Mouse (Mus musculus) heart, adult 2 months (tissue): Measurements from ENCODE around the gene Pdp2.
A peak's percentile ranks its signal among the peaks of the same experiment; 100 is the strongest.

Experiments used
- CTCF ChIP-seq: fragments of 200-600 bp; IDR thresholded peaks from 2 replicates; pipeline ENCODE4 v1.8.1; 2022; ENCODE audit warnings: antibody characterized with exemption, mild to moderate bottlenecking, moderate library complexity
- EP300 ChIP-seq: fragments of 200-500 bp; IDR thresholded peaks from 2 replicates; pipeline ENCODE4 v1.6.1; 2011; ENCODE audit warnings: low read depth, low read length, control low read depth; ENCODE audit not compliant: insufficient read depth
- POLR2A ChIP-seq: fragments of 200-500 bp; IDR thresholded peaks from 2 replicates; pipeline ENCODE4 v1.6.1; 2011; ENCODE audit warnings: mild to moderate bottlenecking, low read depth, low read length, control low read depth; ENCODE audit not compliant: insufficient read depth

DNA sequence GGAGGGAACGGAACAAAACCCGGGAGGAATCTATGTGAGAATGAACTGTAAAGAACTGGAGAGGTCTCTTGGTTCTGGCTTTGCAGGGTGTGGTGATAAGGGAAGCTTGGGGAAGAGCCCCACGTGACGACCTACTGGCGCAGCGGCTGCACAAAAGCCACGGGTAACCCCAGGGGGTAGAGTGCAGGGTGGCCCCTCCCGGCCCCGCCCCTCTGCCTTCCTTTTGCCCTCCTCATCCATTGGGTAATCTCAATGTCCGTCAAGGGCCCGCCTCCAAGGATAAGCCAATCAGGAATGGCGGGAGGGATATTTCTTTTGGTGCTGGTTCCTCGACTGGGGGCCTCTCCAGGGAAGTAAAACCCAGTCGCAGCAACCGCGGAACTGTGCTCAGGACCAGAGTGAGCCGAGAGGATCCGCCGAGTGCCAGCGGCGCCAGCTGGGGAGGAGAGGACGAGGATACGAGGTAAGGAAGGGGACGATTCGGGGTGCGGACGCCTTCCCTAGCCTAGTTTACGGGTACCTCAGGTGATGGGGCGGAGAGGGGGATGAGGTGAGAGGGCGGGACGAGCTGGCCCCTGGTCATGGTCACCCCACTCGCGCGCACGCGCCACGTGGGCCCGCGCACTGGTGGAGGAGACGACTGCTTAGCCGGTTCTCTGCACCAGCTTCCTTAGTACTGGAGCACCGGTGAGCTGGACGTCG lies at the start of gene Pdp2:
- TF ChIP-seq EP300 (peak; percentile 34; the same call in 1 of the 2 replicates), POLR2A (peak; percentile 89), CTCF (no peak)
